Mouse (Mus musculus): ENCODE results near the gene Cldnd1.

- no peak for TF ChIP-seq CTCF (IDR thresholded peaks at IDR 0.05; ENCODE audit: low read depth)
- no peak for TF ChIP-seq EP300 (IDR thresholded peaks at IDR 0.05; ENCODE audit: low read depth)
Observed at GRCm38 (mm10) chr16:58694091-58694490, 33.6 kb upstream of the Cldnd1 start.

All from heart, postnatal 0 days (tissue).